Mouse (Mus musculus) erythroblast, embryonic 14.5 days (primary cell): ENCODE data around the gene Zfp768.
"Not testable (repeated sequence)": the region's sequence is repeated elsewhere in the genome, so short reads cannot be mapped to it uniquely, and the experiment has no call there.

Experiments
- GATA1 ChIP-seq: IDR thresholded peaks from 2 replicates; pipeline ENCODE4 v1.6.1; 2012; ENCODE audit warnings: low read length, inconsistent platforms, mixed read lengths
- TAL1 ChIP-seq: IDR thresholded peaks from 3 replicates; pipeline ENCODE4 v1.6.1; 2012; ENCODE audit warnings: low read length, inconsistent platforms, mixed read lengths

- TF ChIP-seq TAL1, GATA1: not testable (repeated sequence)
Measured at GRCm38 (mm10) chr7:127362418-127362817, 17.0 kb upstream of the Zfp768 start.
